Mouse (Mus musculus): ENCODE data around the gene Pdzd2. TPM values are rescaled to one million over a fixed set of nuclear protein-coding genes. Genes with fewer than 3 reads are reported as not detected.

The Pdzd2 gene
- polyA plus RNA-seq, 1 experiment = 4.2 TPM

GRCm38 (mm10) chr15:12515272-12515844 is 224.4 kb downstream of the Pdzd2 start:
- Histone ChIP-seq H3K27me3 (ENCODE audit: control insufficient read depth, insufficient read depth, low read length) (no peaks in the 10 kb centered on the region), H3K4me3 (ENCODE audit: control insufficient read depth, insufficient read depth, low read length) (no peak overlapping the region), H3K27ac (ENCODE audit: control insufficient read depth, insufficient read depth, low read length) (no peak overlapping the region), H3K4me1 (replicated peaks; ENCODE audit: control insufficient read depth, insufficient read depth, low read length) (no peaks in the 10 kb centered on the region), H3K36me3 (ENCODE audit: control insufficient read depth, insufficient read depth, low read length) (no peaks in the 10 kb centered on the region)
- no peak for TF ChIP-seq CTCF (IDR thresholded peaks at IDR 0.05; ENCODE audit: borderline replicate concordance, control insufficient read depth, extremely low read depth, insufficient read depth, low read length, poor library complexity)
- TF ChIP-seq POLR2A (IDR thresholded peaks at IDR 0.05; ENCODE audit: control insufficient read depth, extremely low read depth, insufficient read depth, low read length, poor library complexity) = no peak
- WGBS = 61% methylated on average over 9 of the region's 9 CpGs
- no peak for DNase-seq

- H3K4me1 ChIP-seq (replicated peaks; ENCODE audit: control insufficient read depth, insufficient read depth, low read length) = no peaks in the 10 kb centered on the region
- no peaks in the 10 kb centered on the region for H3K36me3 ChIP-seq (ENCODE audit: control insufficient read depth, insufficient read depth, low read length)
- TF ChIP-seq CTCF (IDR thresholded peaks at IDR 0.05; ENCODE audit: borderline replicate concordance, control insufficient read depth, extremely low read depth, insufficient read depth, low read length, poor library complexity) (no peak), POLR2A (IDR thresholded peaks at IDR 0.05; ENCODE audit: control insufficient read depth, extremely low read depth, insufficient read depth, low read length, poor library complexity) (no peak)
- no peak overlapping the region for H3K27ac ChIP-seq (ENCODE audit: control insufficient read depth, insufficient read depth, low read length)
- no peaks in the 10 kb centered on the region for H3K27me3 ChIP-seq (ENCODE audit: control insufficient read depth, insufficient read depth, low read length)
- WGBS = 85% methylated on average over 9 of the region's 9 CpGs
- H3K4me3 ChIP-seq (ENCODE audit: control insufficient read depth, insufficient read depth, low read length) = no peak overlapping the region
- no peak for DNase-seq
Measured at GRCm38 (mm10) chr15:12513526-12513925, 226.2 kb downstream of the Pdzd2 start.

DNA sequence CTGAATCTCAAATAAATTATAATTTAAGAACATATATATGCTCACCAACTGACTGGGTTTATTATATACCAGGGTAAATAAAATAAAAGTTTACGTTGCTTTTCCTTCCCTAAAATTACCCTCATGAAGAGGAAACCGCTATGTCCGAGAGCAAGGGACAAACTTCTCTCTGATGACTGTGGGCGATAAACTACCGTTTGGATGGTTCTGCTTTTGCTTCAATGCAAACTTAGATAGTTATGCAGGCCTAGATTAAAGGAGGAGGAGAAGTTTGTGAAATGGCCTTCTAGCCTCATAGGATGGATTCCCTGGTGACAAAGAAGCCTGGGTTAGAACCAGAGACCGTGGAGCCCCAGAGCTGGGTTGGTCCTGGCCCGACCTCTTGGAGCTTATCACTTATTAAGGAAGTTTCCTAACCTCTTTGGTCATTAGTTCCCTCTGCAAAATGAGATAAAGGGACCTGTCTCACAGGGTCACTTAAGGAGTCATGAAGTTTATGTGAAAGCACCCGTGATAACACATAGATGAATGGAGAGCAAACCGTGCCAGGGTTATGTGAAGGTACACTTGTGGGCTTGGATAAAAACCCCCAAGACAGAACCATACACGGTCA is 230.9 kb downstream of the Pdzd2 start:
- H3K27ac ChIP-seq (ENCODE audit: control insufficient read depth, insufficient read depth, low read length) = no peak overlapping the region
- DNase-seq = no peak
- 58% methylated on average over 10 of the region's 10 CpGs for WGBS
- no peak overlapping the region for H3K4me3 ChIP-seq (ENCODE audit: control insufficient read depth, insufficient read depth, low read length)
- no peaks in the 10 kb centered on the region for H3K27me3 ChIP-seq (ENCODE audit: control insufficient read depth, insufficient read depth, low read length)
- H3K36me3 ChIP-seq (ENCODE audit: control insufficient read depth, insufficient read depth, low read length) = no peaks in the 10 kb centered on the region
- no peaks in the 10 kb centered on the region for H3K4me1 ChIP-seq (replicated peaks; ENCODE audit: control insufficient read depth, insufficient read depth, low read length)
- TF ChIP-seq POLR2A (IDR thresholded peaks at IDR 0.05; ENCODE audit: control insufficient read depth, extremely low read depth, insufficient read depth, low read length, poor library complexity) (no peak), CTCF (IDR thresholded peaks at IDR 0.05; ENCODE audit: borderline replicate concordance, control insufficient read depth, extremely low read depth, insufficient read depth, low read length, poor library complexity) (no peak)

DNA sequence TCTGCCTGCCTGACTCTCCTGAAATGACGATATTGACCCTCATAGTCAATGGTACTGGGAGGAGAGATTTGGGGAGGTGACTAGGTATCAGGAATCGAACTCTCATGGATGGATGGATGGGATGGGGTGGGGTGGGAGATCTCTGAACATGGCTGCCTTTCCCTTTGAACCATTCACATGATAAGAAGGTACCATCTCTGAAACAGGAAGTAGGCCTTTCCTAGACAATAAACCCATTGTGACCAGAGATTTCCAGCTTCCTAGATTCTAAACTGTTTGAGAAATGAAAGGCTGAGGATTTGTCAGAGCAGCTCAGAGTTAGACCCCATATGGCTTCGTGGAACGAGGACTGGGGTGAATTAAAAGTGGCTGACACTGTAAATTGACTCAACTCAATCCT is 232.2 kb downstream of the Pdzd2 start:
- no peak for DNase-seq
- no peaks in the 10 kb centered on the region for H3K27me3 ChIP-seq (ENCODE audit: control insufficient read depth, insufficient read depth, low read length)
- WGBS = 97% methylated on average over 4 of the region's 4 CpGs
- H3K36me3 ChIP-seq (ENCODE audit: control insufficient read depth, insufficient read depth, low read length) = no peaks in the 10 kb centered on the region
- H3K4me3 ChIP-seq (ENCODE audit: control insufficient read depth, insufficient read depth, low read length) = no peak overlapping the region
- 0 out of 2 replicates have a peak, but pooled peaks cover 2% of the 10 kb centered on the region for H3K4me1 ChIP-seq (replicated peaks; ENCODE audit: control insufficient read depth, insufficient read depth, low read length)
- H3K27ac ChIP-seq (ENCODE audit: control insufficient read depth, insufficient read depth, low read length) = no peak overlapping the region
- TF ChIP-seq POLR2A (IDR thresholded peaks at IDR 0.05; ENCODE audit: control insufficient read depth, extremely low read depth, insufficient read depth, low read length, poor library complexity) (no peak), CTCF (IDR thresholded peaks at IDR 0.05; ENCODE audit: borderline replicate concordance, control insufficient read depth, extremely low read depth, insufficient read depth, low read length, poor library complexity) (no peak)

DNA sequence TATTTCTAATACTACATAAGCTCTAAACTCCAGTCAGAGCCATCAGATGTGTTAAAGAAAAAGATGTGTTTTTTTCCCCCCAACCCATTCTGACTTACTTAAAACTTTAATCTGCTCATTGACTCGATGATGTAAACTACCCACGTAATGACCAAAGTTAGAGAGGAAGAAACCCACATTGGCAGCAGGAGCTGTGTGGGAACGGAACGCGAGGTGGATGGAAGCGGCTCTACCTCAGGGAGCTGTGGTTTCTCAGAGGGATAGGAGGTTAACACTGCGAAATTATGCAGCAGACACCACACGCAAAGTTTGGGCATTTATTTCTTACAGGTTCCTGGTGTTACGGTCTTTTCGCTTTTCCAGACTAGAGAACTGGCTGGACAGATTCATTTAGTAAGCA is 233.2 kb downstream of the Pdzd2 start:
- 81% methylated on average over 10 of the region's 10 CpGs for WGBS
- Histone ChIP-seq H3K4me1 (replicated peaks; ENCODE audit: control insufficient read depth, insufficient read depth, low read length) (0 out of 2 replicates have a peak, but pooled peaks cover 2% of the 10 kb centered on the region), H3K27me3 (ENCODE audit: control insufficient read depth, insufficient read depth, low read length) (no peaks in the 10 kb centered on the region), H3K4me3 (ENCODE audit: control insufficient read depth, insufficient read depth, low read length) (no peak overlapping the region), H3K36me3 (ENCODE audit: control insufficient read depth, insufficient read depth, low read length) (no peaks in the 10 kb centered on the region), H3K27ac (ENCODE audit: control insufficient read depth, insufficient read depth, low read length) (no peak overlapping the region)
- DNase-seq = no peak
- TF ChIP-seq POLR2A (IDR thresholded peaks at IDR 0.05; ENCODE audit: control insufficient read depth, extremely low read depth, insufficient read depth, low read length, poor library complexity) (no peak), CTCF (IDR thresholded peaks at IDR 0.05; ENCODE audit: borderline replicate concordance, control insufficient read depth, extremely low read depth, insufficient read depth, low read length, poor library complexity) (no peak)

DNA sequence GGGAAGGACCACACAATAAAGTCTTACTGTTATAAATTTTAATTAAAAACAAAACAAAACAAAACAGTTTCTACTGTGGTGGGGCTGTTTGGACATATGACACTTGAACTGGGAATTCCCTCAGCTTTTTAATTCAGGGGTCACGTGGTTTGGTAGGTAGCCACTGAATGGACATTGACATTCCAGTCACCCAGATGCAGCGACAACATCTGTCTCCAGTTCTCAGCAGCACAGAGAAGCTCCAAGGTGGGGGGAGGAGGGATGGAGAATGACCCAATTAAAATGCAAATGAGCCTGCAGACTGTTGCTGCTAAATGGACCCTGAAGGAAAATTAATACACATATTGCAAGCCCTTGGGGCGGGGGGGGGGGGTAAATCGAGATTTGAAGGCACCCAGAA is 233.6 kb downstream of the Pdzd2 start:
- Histone ChIP-seq H3K4me1 (replicated peaks; ENCODE audit: control insufficient read depth, insufficient read depth, low read length) (0 out of 2 replicates have a peak, but pooled peaks cover 2% of the 10 kb centered on the region), H3K27ac (ENCODE audit: control insufficient read depth, insufficient read depth, low read length) (no peak overlapping the region), H3K36me3 (ENCODE audit: control insufficient read depth, insufficient read depth, low read length) (no peaks in the 10 kb centered on the region), H3K27me3 (ENCODE audit: control insufficient read depth, insufficient read depth, low read length) (no peaks in the 10 kb centered on the region), H3K4me3 (ENCODE audit: control insufficient read depth, insufficient read depth, low read length) (no peak overlapping the region)
- TF ChIP-seq CTCF (IDR thresholded peaks at IDR 0.05; ENCODE audit: borderline replicate concordance, control insufficient read depth, extremely low read depth, insufficient read depth, low read length, poor library complexity) = no peak
- no peak for TF ChIP-seq POLR2A (IDR thresholded peaks at IDR 0.05; ENCODE audit: control insufficient read depth, extremely low read depth, insufficient read depth, low read length, poor library complexity)
- DNase-seq = no peak
- WGBS = 89% methylated on average over 4 of the region's 4 CpGs
